Mouse (Mus musculus): ENCODE results near the gene Hddc2. TPM values are rescaled to one million over a fixed set of nuclear protein-coding genes. Genes with fewer than 3 reads are reported as not detected.
"Not testable (repeated sequence)": the region's sequence is repeated elsewhere in the genome, so short reads cannot be mapped to it uniquely, and the experiment has no call there.

The Hddc2 gene
- polyA plus RNA-seq, 1 experiment = 19.5 TPM

- no peak for DNase-seq
- no peak for TF ChIP-seq POLR2A (IDR thresholded peaks at IDR 0.05; ENCODE audit: borderline replicate concordance, insufficient read depth, low read length)
- TF ChIP-seq CTCF (IDR thresholded peaks at IDR 0.05; ENCODE audit: borderline replicate concordance, insufficient read depth, low read depth, low read length) = no peak
- no peaks in the 10 kb centered on the region for H3K4me1 ChIP-seq (ENCODE audit: control insufficient read depth, insufficient read depth, low read length)
- no peaks in the 10 kb centered on the region for H3K27me3 ChIP-seq (ENCODE audit: control insufficient read depth, insufficient read depth, low read length)
- H3K4me3 ChIP-seq (replicated peaks; ENCODE audit: insufficient read depth, low read depth, low read length) = no peak overlapping the region
- H3K27ac ChIP-seq (ENCODE audit: insufficient read depth, low read length) = no peak overlapping the region
- 72% methylated on average over 4 of the region's 4 CpGs for WGBS
Measured at GRCm38 (mm10) chr10:31359749-31360148, 46.6 kb downstream of the Hddc2 start.

GRCm38 (mm10) chr10:31370200-31370599 lies 57.0 kb downstream of the Hddc2 start:
- not testable (repeated sequence) for H3K4me1 ChIP-seq (ENCODE audit: control insufficient read depth, insufficient read depth, low read length); H3K27ac ChIP-seq (ENCODE audit: insufficient read depth, low read length); H3K27me3 ChIP-seq (ENCODE audit: control insufficient read depth, insufficient read depth, low read length); DNase-seq; H3K4me3 ChIP-seq (replicated peaks; ENCODE audit: insufficient read depth, low read depth, low read length)
- WGBS = 11% methylated on average over 4 of the region's 5 CpGs

Other genes starting within 250 kb of the Hddc2 start
- gene Tpd52l1, start 132.6 kb downstream of the Hddc2 start, polyA plus RNA-seq (2012; rRNA removed) = 19.4 and 23.4 TPM in 2 replicates

Data from cerebellum, adult 2 months (tissue).